Mouse (Mus musculus) CH12.LX (cell line): ENCODE results near the gene Gm20662. TPM values are rescaled to one million over a fixed set of nuclear protein-coding genes. Genes with fewer than 3 reads are reported as not detected.

Source experiments
- DNase-seq: peaks from one replicate; pipeline ENCODE4 v3.0.0-alpha.2; 2013; ENCODE audit errors: extremely low read depth
- H3K27ac ChIP-seq: 2 replicates; pipeline ENCODE4 v1.5.1; 2012; ENCODE audit warnings: low read depth, mild to moderate bottlenecking, control low read depth, moderate library complexity; ENCODE audit not compliant: insufficient read depth
- H3K27me3 ChIP-seq: replicated peaks from 2 replicates; pipeline ENCODE3; 2012; ENCODE audit warnings: inconsistent platforms
- H3K36me3 ChIP-seq, 2 experiments: replicated peaks in 1 of 2; 2 replicates each; pipeline versions ENCODE3 to v1.6.1; 2012; ENCODE audit warnings: inconsistent platforms in 1 of 2, low read length in 1 of 2, mild to moderate bottlenecking in 1 of 2, mixed read lengths in 1 of 2, moderate library complexity in 1 of 2; ENCODE audit not compliant: control insufficient read depth in 1 of 2, insufficient read depth in 1 of 2
- H3K4me1 ChIP-seq, 2 experiments: 2 replicates each; pipeline ENCODE4 v1.6.1; 2012; ENCODE audit warnings: inconsistent platforms in 1 of 2, moderate library complexity in 1 of 2; ENCODE audit not compliant: insufficient read depth in 2 of 2, control insufficient read depth in 1 of 2
- H3K4me2 ChIP-seq: 2 replicates; pipeline ENCODE4 v1.6.1; 2012; ENCODE audit warnings: low read depth, mild to moderate bottlenecking, control low read depth; ENCODE audit not compliant: poor library complexity, insufficient read depth, severe bottlenecking
- H3K4me3 ChIP-seq, 3 experiments: fragments of 150-350 bp in 1 of 3; sonication (generic) in 1 of 3; replicated peaks in 1 of 3; 2 replicates each; pipeline versions ENCODE3 to v1.5.1; 2011 to 2012; ENCODE audit warnings: low read depth in 2 of 3, low read length in 2 of 3, mild to moderate bottlenecking in 2 of 3, moderate library complexity in 2 of 3, control low read depth in 1 of 3, improper control_type of control experiment in 1 of 3, inconsistent platforms in 1 of 3, mixed read lengths in 1 of 3; ENCODE audit not compliant: poor library complexity in 1 of 3
- H3K79me2 ChIP-seq: replicated peaks from 2 replicates; pipeline ENCODE4 v1.6.1; 2012; ENCODE audit warnings: mild to moderate bottlenecking, moderate library complexity; ENCODE audit not compliant: control insufficient read depth, poor library complexity, insufficient read depth, severe bottlenecking; ENCODE audit errors: extremely low read depth
- H3K9ac ChIP-seq: 2 replicates; pipeline ENCODE4 v1.6.1; 2012; ENCODE audit warnings: low read depth, mild to moderate bottlenecking, control low read depth, moderate library complexity; ENCODE audit not compliant: insufficient read depth
- H3K9me3 ChIP-seq: replicated peaks from 2 replicates; pipeline ENCODE3; 2012; ENCODE audit warnings: low read length, inconsistent platforms, mixed read lengths
- BHLHE40 ChIP-seq: IDR thresholded peaks from 2 replicates; pipeline ENCODE4 v1.6.1; 2011; ENCODE audit warnings: mild to moderate bottlenecking, low read depth, low read length, improper control_type of control experiment
- CHD1 ChIP-seq: IDR thresholded peaks from 2 replicates; pipeline ENCODE4 v1.6.1; 2012; ENCODE audit warnings: low read depth, low read length, improper control_type of control experiment, inconsistent platforms
- CHD2 ChIP-seq: IDR thresholded peaks from 2 replicates; pipeline ENCODE4 v1.6.1; 2011; ENCODE audit warnings: low read length, improper control_type of control experiment
- CTCF ChIP-seq, 2 experiments: IDR thresholded peaks in 1 of 2; conservative IDR thresholded peaks in 1 of 2; 2 replicates each; pipeline ENCODE4 v1.5.1; 2011 to 2012; ENCODE audit warnings: low read depth in 2 of 2, low read length in 2 of 2, improper control_type of control experiment in 1 of 2, inconsistent platforms in 1 of 2, mild to moderate bottlenecking in 1 of 2, moderate library complexity in 1 of 2
- E2F4 ChIP-seq: IDR thresholded peaks from 2 replicates; pipeline ENCODE4 v1.6.1; 2011; ENCODE audit warnings: low read depth, low read length, improper control_type of control experiment; ENCODE audit not compliant: insufficient replicate concordance
- EP300 ChIP-seq: IDR thresholded peaks from 2 replicates; pipeline ENCODE4 v1.6.1; 2011; ENCODE audit warnings: low read length, improper control_type of control experiment
- ETS1 ChIP-seq: conservative IDR thresholded peaks from 2 replicates; pipeline ENCODE4 v1.6.1; 2012; ENCODE audit warnings: low read depth, mild to moderate bottlenecking, inconsistent platforms, low read length, improper control_type of control experiment, moderate library complexity
- GABPA ChIP-seq: IDR thresholded peaks from 2 replicates; pipeline ENCODE4 v1.6.1; 2012; ENCODE audit warnings: low read depth, low read length, improper control_type of control experiment, inconsistent platforms; ENCODE audit not compliant: insufficient replicate concordance
- HCFC1 ChIP-seq: IDR thresholded peaks from 2 replicates; pipeline ENCODE4 v1.6.1; 2012; ENCODE audit warnings: low read depth, mild to moderate bottlenecking, inconsistent platforms, low read length, improper control_type of control experiment
- IRF4 ChIP-seq: IDR thresholded peaks from 2 replicates; pipeline ENCODE4 v1.6.1; 2014; ENCODE audit warnings: low read depth, mild to moderate bottlenecking, inconsistent platforms, low read length, improper control_type of control experiment
- JUND ChIP-seq: conservative IDR thresholded peaks from 2 replicates; pipeline ENCODE4 v1.6.1; 2011; ENCODE audit warnings: low read depth, low read length, improper control_type of control experiment
- KAT2A ChIP-seq: IDR thresholded peaks from 2 replicates; pipeline ENCODE4 v1.6.1; 2012; ENCODE audit warnings: low read length, improper control_type of control experiment, inconsistent platforms; ENCODE audit not compliant: insufficient replicate concordance
- MAFK ChIP-seq: IDR thresholded peaks from 2 replicates; pipeline ENCODE4 v1.6.1; 2011; ENCODE audit warnings: low read length, improper control_type of control experiment; ENCODE audit not compliant: insufficient replicate concordance
- MAX ChIP-seq: IDR thresholded peaks from 2 replicates; pipeline ENCODE4 v1.6.1; 2011; ENCODE audit warnings: low read length, improper control_type of control experiment
- MEF2A ChIP-seq: IDR thresholded peaks from 2 replicates; pipeline ENCODE4 v1.6.1; 2014; ENCODE audit warnings: low read depth, mild to moderate bottlenecking, inconsistent platforms, low read length, improper control_type of control experiment, borderline replicate concordance
- MYC ChIP-seq: IDR thresholded peaks from 2 replicates; pipeline ENCODE4 v1.6.1; 2011; ENCODE audit warnings: low read depth, mild to moderate bottlenecking, improper control_type of control experiment, low read length
- PAX5 ChIP-seq: IDR thresholded peaks from 2 replicates; pipeline ENCODE4 v1.6.1; 2012; ENCODE audit warnings: low read length, inconsistent platforms, mixed read lengths
- POLR2A ChIP-seq: IDR thresholded peaks from 2 replicates; pipeline ENCODE4 v1.6.1; 2011; ENCODE audit warnings: low read depth, mild to moderate bottlenecking, improper control_type of control experiment, low read length
- POLR2AphosphoS2 ChIP-seq: IDR thresholded peaks from 2 replicates; pipeline ENCODE4 v1.6.1; 2011; ENCODE audit warnings: low read depth, low read length, improper control_type of control experiment
- RAD21 ChIP-seq: IDR thresholded peaks from 2 replicates; pipeline ENCODE4 v1.6.1; 2011; ENCODE audit warnings: low read depth, mild to moderate bottlenecking, low read length, improper control_type of control experiment, moderate library complexity
- RCOR1 ChIP-seq: conservative IDR thresholded peaks from 2 replicates; pipeline ENCODE4 v1.6.1; 2012; ENCODE audit warnings: low read depth, mild to moderate bottlenecking, inconsistent platforms, low read length, improper control_type of control experiment
- SIN3A ChIP-seq: IDR thresholded peaks from 2 replicates; pipeline ENCODE4 v1.6.1; 2012; ENCODE audit warnings: low read length, improper control_type of control experiment, inconsistent platforms
- TBP ChIP-seq: conservative IDR thresholded peaks from 2 replicates; pipeline ENCODE4 v1.6.1; 2011; ENCODE audit warnings: low read depth, low read length, improper control_type of control experiment
- TCF12 ChIP-seq: IDR thresholded peaks from 2 replicates; pipeline ENCODE4 v1.6.1; 2014; ENCODE audit warnings: low read depth, mild to moderate bottlenecking, inconsistent platforms, low read length, improper control_type of control experiment
- UBTF ChIP-seq: IDR thresholded peaks from 2 replicates; pipeline ENCODE4 v1.6.1; 2012; ENCODE audit warnings: low read depth, mild to moderate bottlenecking, inconsistent platforms, low read length, improper control_type of control experiment, moderate library complexity
- USF1 ChIP-seq: IDR thresholded peaks from 2 replicates; pipeline ENCODE4 v1.6.1; 2014; ENCODE audit warnings: low read depth, mild to moderate bottlenecking, inconsistent platforms, low read length, improper control_type of control experiment
- USF2 ChIP-seq: conservative IDR thresholded peaks from 2 replicates; pipeline ENCODE4 v1.6.1; 2011; ENCODE audit warnings: low read depth, low read length, improper control_type of control experiment
- ZC3H11A ChIP-seq: IDR thresholded peaks from 2 replicates; pipeline ENCODE4 v1.6.1; 2012; ENCODE audit warnings: low read depth, mild to moderate bottlenecking, inconsistent platforms, low read length, improper control_type of control experiment
- ZKSCAN1 ChIP-seq: IDR thresholded peaks from 2 replicates; pipeline ENCODE4 v1.6.1; 2012; ENCODE audit warnings: low read depth, inconsistent platforms, low read length, improper control_type of control experiment, borderline replicate concordance
- ZMIZ1 ChIP-seq: IDR thresholded peaks from 2 replicates; pipeline ENCODE4 v1.6.1; 2012; ENCODE audit warnings: low read depth, mild to moderate bottlenecking, inconsistent platforms, low read length, improper control_type of control experiment
- ZNF384 ChIP-seq: IDR thresholded peaks from 2 replicates; pipeline ENCODE4 v1.6.1; 2012; ENCODE audit warnings: low read depth, low read length, improper control_type of control experiment, inconsistent platforms
- dilution Hi-C: fragments of 300-500 bp; cut with MboI; formaldehyde crosslinking; loops from 2 replicates; pipeline ENCODE4 v1.14.3; 2020; ENCODE audit warnings: low sequenced_read_pairs; ENCODE audit not compliant: extremely low pct_unique_long_range_greater_than_20kb, extremely low pct_ligation_motif_present
- in situ Hi-C: fragments of 300-500 bp; cut with MboI; formaldehyde crosslinking; loops from 3 replicates; pipeline ENCODE4 v1.14.3; 2019; ENCODE audit warnings: low sequenced_read_pairs, low pct_ligation_motif_present, low pct_unique_long_range_greater_than_20kb, mixed read lengths
- polyA plus RNA-seq: library from polyadenylated mRNA; unstranded; fragments of >175 nt; gene quantifications from 2 replicates; pipeline ENCODE4 v1.2.1, GENCODE M21; 2012; ENCODE audit warnings: low read depth; ENCODE audit not compliant: insufficient read length
- total RNA-seq, 2 experiments: library from RNA; depleted of rRNA; stranded (reverse); fragments of 300-350 nt in 1 of 2; fragments of >200 nt in 1 of 2; gene quantifications; 2 replicates each; pipeline ENCODE4 v1.2.3; 2012 to 2014

Gm20662 gene
- total and polyA plus RNA-seq, 3 experiments, result 0.31 to 1.2 TPM; not detected in 1

GRCm38 (mm10) chr9:108052411-108052810 lies 56.3 kb downstream of the Gm20662 start:
- no peak overlapping the region for H3K4me2 ChIP-seq
- H3K27ac ChIP-seq, result no peak overlapping the region
- no peaks in the 10 kb centered on the region for H3K79me2 ChIP-seq
- no peak overlapping the region for H3K4me3 ChIP-seq
- no peak overlapping the region for H3K9ac ChIP-seq
- H3K9me3 ChIP-seq, result no peaks in the 10 kb centered on the region
- peaks cover 66 to 78% of the 10 kb centered on the region in 2 experiments for H3K36me3 ChIP-seq
- no peak for DNase-seq
- TF ChIP-seq TCF12 (no peak), ZMIZ1 (peak; percentile 21), POLR2A (no peak)
- H3K27me3 ChIP-seq, result no peaks in the 10 kb centered on the region
- in situ Hi-C loops, result no loop called here
- peaks cover 2 to 31% of the 10 kb centered on the region in 2 experiments; a peak in 2 of 4 replicates for H3K4me1 ChIP-seq
- dilution Hi-C loops, result no loop called here

- H3K36me3 ChIP-seq, result peaks cover 72 to 79% of the 10 kb centered on the region in 2 experiments
- H3K27ac ChIP-seq, result no peak within 1 kb of the TSS
- no peak within 1 kb of the TSS for H3K9ac ChIP-seq
- dilution Hi-C loops (no loop called here), in situ Hi-C loops (no loop called here)
- H3K4me1 ChIP-seq, result peaks cover 2 to 29% of the 10 kb centered on the region in 2 experiments; a peak in 2 of 4 replicates
- no peak within 1 kb of the TSS for H3K4me2 ChIP-seq
- H3K27me3 ChIP-seq, result no peaks in the 10 kb centered on the region
- peak; percentile 96 for DNase-seq
- H3K4me3 ChIP-seq, result no peak within 1 kb of the TSS
- H3K9me3 ChIP-seq, result no peaks in the 10 kb centered on the region
- H3K79me2 ChIP-seq, result no peaks in the 10 kb centered on the region
- TF ChIP-seq ZKSCAN1 (no peak), PAX5 (no peak), SIN3A (no peak), ZC3H11A (no peak), USF2 (no peak), KAT2A (no peak), USF1 (no peak), ZMIZ1 (0 out of 2 replicates have a peak, but pooled peaks have one; percentile 12), HCFC1 (no peak; the same call in 1 of the 2 replicates), ETS1 (no peak), JUND (no peak), POLR2AphosphoS2 (peak; percentile 70; the same call in 1 of the 2 replicates), ZNF384 (no peak), UBTF (no peak), E2F4 (no peak), POLR2A (peak; percentile 23; the same call in 1 of the 2 replicates), GABPA (no peak), CHD2 (no peak), MAX (no peak), EP300 (no peak), MAFK (no peak), TCF12 (no peak), IRF4 (no peak), CTCF (conservative IDR thresholded peaks at IDR 0.05 in 1 of 2, IDR thresholded peaks at IDR 0.05 in 1 of 2; ENCODE audit: low read depth in 2 of 2, low read length in 2 of 2) (peak; percentile 61 to 95), CHD1 (no peak), RCOR1 (no peak), BHLHE40 (no peak), RAD21 (peak; percentile 79), MYC (no peak), MEF2A (no peak), TBP (peak; percentile 91)
Measured at GRCm38 (mm10) chr9:108052885-108053664, 56.9 kb downstream of the Gm20662 start, which contains the start of gene Amigo3. Gene Amigo3, plus strand, starts transcription at chr9:108053159.
